ENCODE assay signal across 10 mouse cellular contexts in genomic region chr9:90124873-90125245, GRCm38 (mm10). TPM values are rescaled to one million over a fixed set of nuclear protein-coding genes. Genes with fewer than 3 reads are reported as not detected.
DNase-seq lines count a peak whose midpoint lies in the region; ATAC-seq and TF ChIP-seq lines count a peak whose summit lies in the region.
"Had no signal": no experiment of that assay in that cellular context is flagged by ENCODE, and none has a peak within 500 bp of the region (broad histone marks: within the 10 kb centered on the region; RNA-seq: fewer than 3 reads in every experiment).

No protein-coding gene starts in this region.

- H3K36me3 ChIP-seq in heart, embryonic 11.5 days (ENCODE audit: control insufficient read depth, insufficient read depth, low read length) = no peaks in the 10 kb centered on the region
- H3K36me3 ChIP-seq: embryonic facial prominence, embryonic 12.5 days; liver, embryonic 15.5 days had no signal

- no peaks in the 10 kb centered on the region for H3K27me3 ChIP-seq in heart, embryonic 11.5 days (ENCODE audit: control insufficient read depth, insufficient read depth, low read length)
- H3K27me3 ChIP-seq: embryonic facial prominence, embryonic 12.5 days; liver, embryonic 15.5 days had no signal

- no peaks in the 10 kb centered on the region for H3K4me1 ChIP-seq in heart, embryonic 11.5 days (ENCODE audit: control insufficient read depth, insufficient read depth, low read length)
- H3K4me1 ChIP-seq: embryonic facial prominence, embryonic 12.5 days had no signal

- peak overlapping the region; percentile 8; the same call in 1 of the 2 replicates for H3K4me2 ChIP-seq in heart, embryonic 11.5 days
- H3K4me2 ChIP-seq: embryonic facial prominence, embryonic 12.5 days had no signal

- intact Hi-C loops in left cerebral cortex, adult 2 months (cut with DNase I) = no loop called here
- intact Hi-C loops in left cerebral cortex, postnatal 14 days (cut with DNase I) = no loop called here
- intact Hi-C loops in left cerebral cortex, postnatal 36 days (cut with DNase I) = no loop called here

- no peak for ATAC-seq in heart, embryonic 11.5 days (replicated peaks; ENCODE audit: insufficient number of reproducible peaks, low FRiP score, low TSS enrichment)

- no peak overlapping the region; the same call in 1 of the 2 replicates for H3K4me3 ChIP-seq in left cerebral cortex, adult 2 months
- H3K4me3 ChIP-seq in heart, embryonic 11.5 days (ENCODE audit: low read depth, low read length) = no peak overlapping the region
- H3K4me3 ChIP-seq: embryonic facial prominence, embryonic 12.5 days; liver, embryonic 15.5 days had no signal

- no peaks in the 10 kb centered on the region for H3K9me3 ChIP-seq in heart, embryonic 11.5 days (replicated peaks; ENCODE audit: control insufficient read depth, low read length)
- H3K9me3 ChIP-seq: embryonic facial prominence, embryonic 12.5 days; liver, embryonic 15.5 days had no signal

- H3K9ac ChIP-seq in heart, embryonic 11.5 days (ENCODE audit: low read depth, low read length) = no peak overlapping the region
- H3K9ac ChIP-seq: embryonic facial prominence, embryonic 12.5 days; liver, embryonic 15.5 days had no signal

- WGBS in heart, embryonic 11.5 days (ENCODE audit: insufficient replicate concordance) = 39% methylated on average over 8 of the region's 8 CpGs

- H3K27ac ChIP-seq in left cerebral cortex, adult 2 months = peak overlapping the region; percentile 4; the same call in 1 of the 2 replicates
- no peak overlapping the region for H3K27ac ChIP-seq in heart, embryonic 11.5 days (ENCODE audit: low read depth, low read length)
- H3K27ac ChIP-seq: embryonic facial prominence, embryonic 12.5 days; liver, embryonic 15.5 days had no signal

- TF ChIP-seq CTCF in left cerebral cortex, adult 2 months (IDR thresholded peaks at IDR 0.05) = no peak

- DNase-seq in embryo, embryonic 10.5 days (ENCODE audit: low spot score) = peak; percentile 33
- DNase-seq in embryo, embryonic 9.5 days (ENCODE audit: extremely low spot score) = no peak
- no peak for DNase-seq in left cerebral cortex, adult 2 months (ENCODE audit: extremely low spot score in 1 of 2, low spot score in 2 of 2)
- no peak for DNase-seq in left cerebral cortex, postnatal 14 days (ENCODE audit: low spot score in 2 of 2)
- DNase-seq in lung, postnatal 36 days = peak; percentile 63
- DNase-seq in left cerebral cortex, postnatal 36 days (ENCODE audit: low spot score in 2 of 2) = no peak
- DNase-seq in right cerebral cortex, postnatal 4 days = no peak

RNA-seq across cellular contexts. Expression of gene Morf4l1, which starts 10.3 kb away (rescaled TPM):
- 100 to 1,000 TPM; 422 to 465 TPM for total RNA-seq in left cerebral cortex, adult 2 months (2021)
- total RNA-seq in left cerebral cortex, postnatal 14 days (2021) = 100 to 1,000 TPM; 376 to 382 TPM
- polyA plus RNA-seq in heart, embryonic 11.5 days (2014; fragmentation: Nextera tagmentation; extraction: Ambion mirVana) = 376 and 383 TPM in 2 replicates
- 100 to 1,000 TPM; 412 to 425 TPM for total RNA-seq in left cerebral cortex, postnatal 36 days (2021)

RNA-seq across cellular contexts. Expression of gene Adamts7, which starts 38.0 kb away (rescaled TPM):
- total RNA-seq in left cerebral cortex, adult 2 months (2021) = under 1 TPM; 0.29 to 0.63 TPM
- total RNA-seq in left cerebral cortex, postnatal 14 days (2021) = 1 to 10 TPM; 1.0 to 1.5 TPM
- polyA plus RNA-seq in heart, embryonic 11.5 days (2014; fragmentation: Nextera tagmentation; extraction: Ambion mirVana) = 4.2 and 4.9 TPM in 2 replicates
- under 1 TPM; 0.30 to 0.43 TPM for total RNA-seq in left cerebral cortex, postnatal 36 days (2021)

Comparison
In these comparisons a context has a peak if more than half of its experiments do, and no peak if none do; other contexts are left out.
1. DNase-seq: peak in embryo, embryonic 10.5 days (single experiment) and lung, postnatal 36 days (single experiment); none in embryo, embryonic 9.5 days (single experiment), left cerebral cortex, adult 2 months (0 of 2), left cerebral cortex, postnatal 14 days (0 of 2), left cerebral cortex, postnatal 36 days (0 of 2) and right cerebral cortex, postnatal 4 days (single experiment).